Mouse (Mus musculus) lung, postnatal 25 days (tissue): ENCODE measurements at regions not wholly inside any gene's neighbourhood (a gene's known extent, or its start where the extent isn't known, plus 50 kb on each side); places are given as distances from the start of the nearest gene placed in this dataset.

Experiments
- DNase-seq: peaks from one replicate; pipeline ENCODE4 v3.0.0; 2022; ENCODE audit warnings: low spot score

- no peak for DNase-seq
These were observed 392.4 kb upstream of the Id4 start for GRCm38 (mm10) chr13:47868656-47869055.

- no peak for DNase-seq
These were observed 391.1 kb upstream of the Id4 start for GRCm38 (mm10) chr13:47869670-47870532.

- no peak for DNase-seq
These were observed 388.4 kb upstream of the Id4 start for GRCm38 (mm10) chr13:47872645-47873044.

- DNase-seq, result no peak
These were observed 368.5 kb upstream of the Id4 start for GRCm38 (mm10) chr13:47892569-47892968.

GRCm38 (mm10) chr13:47894331-47894730, 366.7 kb upstream of the Id4 start:
- DNase-seq, result no peak

- no peak for DNase-seq
These were observed 365.8 kb upstream of the Id4 start for GRCm38 (mm10) chr13:47895256-47895655.

- no peak for DNase-seq
These were observed 364.4 kb upstream of the Id4 start for GRCm38 (mm10) chr13:47896646-47897045.

- DNase-seq, result no peak
These were observed 351.0 kb upstream of the Id4 start for GRCm38 (mm10) chr13:47909851-47910530.

- no peak for DNase-seq
These were observed 350.5 kb upstream of the Id4 start for GRCm38 (mm10) chr13:47910531-47910910.

GRCm38 (mm10) chr13:47916456-47916855, 344.6 kb upstream of the Id4 start:
- no peak for DNase-seq

- DNase-seq, result no peak
These were observed 343.7 kb upstream of the Id4 start for GRCm38 (mm10) chr13:47917370-47917769.

- DNase-seq, result no peak
These were observed 340.0 kb upstream of the Id4 start for GRCm38 (mm10) chr13:47921044-47921443.

GRCm38 (mm10) chr13:47940696-47941095, 320.3 kb upstream of the Id4 start:
- no peak for DNase-seq

- DNase-seq, result no peak
These were observed 318.6 kb upstream of the Id4 start for GRCm38 (mm10) chr13:47942368-47942787.

- no peak for DNase-seq
These were observed 317.4 kb upstream of the Id4 start for GRCm38 (mm10) chr13:47943645-47944044.

GRCm38 (mm10) chr13:47948098-47948865, 312.7 kb upstream of the Id4 start:
- no peak for DNase-seq

GRCm38 (mm10) chr13:47950456-47950855, 310.6 kb upstream of the Id4 start:
- no peak for DNase-seq

GRCm38 (mm10) chr13:47951043-47951442, 310.0 kb upstream of the Id4 start:
- DNase-seq, result no peak

- no peak for DNase-seq
These were observed 308.1 kb upstream of the Id4 start for GRCm38 (mm10) chr13:47952946-47953345.

GRCm38 (mm10) chr13:47953776-47954175, 307.3 kb upstream of the Id4 start:
- DNase-seq, result no peak

GRCm38 (mm10) chr13:47955504-47955903, 305.5 kb upstream of the Id4 start:
- no peak for DNase-seq

GRCm38 (mm10) chr13:47957662-47958061, 303.4 kb upstream of the Id4 start:
- DNase-seq, result no peak

- no peak for DNase-seq
These were observed 286.8 kb upstream of the Id4 start for GRCm38 (mm10) chr13:47974216-47974615.
